Mouse (Mus musculus): ENCODE measurements at regions not wholly inside any gene's neighbourhood (a gene's known extent, or its start where the extent isn't known, plus 50 kb on each side); places are given as distances from the start of the nearest gene placed in this dataset.

GRCm38 (mm10) chr1:61397796-61398195 is 240.8 kb upstream of the Pard3b start:
- Histone ChIP-seq H3K4me2 (ENCODE audit: low read length) (no peak overlapping the region), H3K9ac (replicated peaks; ENCODE audit: low read length) (no peak overlapping the region), H3K4me1 (ENCODE audit: control insufficient read depth, insufficient read depth, low read length) (no peaks in the 10 kb centered on the region), H3K27me3 (ENCODE audit: control insufficient read depth, insufficient read depth, low read length) (no peaks in the 10 kb centered on the region), H3K36me3 (ENCODE audit: control insufficient read depth, insufficient read depth, low read length) (no peaks in the 10 kb centered on the region), H3K4me3 (replicated peaks; ENCODE audit: low read depth, low read length) (no peak overlapping the region), H3K9me3 (ENCODE audit: control insufficient read depth, low read length) (no peaks in the 10 kb centered on the region), H3K27ac (replicated peaks; ENCODE audit: low read depth, low read length) (no peak overlapping the region)
- no peak for ATAC-seq (ENCODE audit: low FRiP score, low TSS enrichment)
- WGBS = 44% methylated on average over 6 of the region's 6 CpGs
- DNase-seq = no peak

GRCm38 (mm10) chr1:61402339-61402738 is 236.3 kb upstream of the Pard3b start:
- Histone ChIP-seq H3K27ac (replicated peaks; ENCODE audit: low read depth, low read length) (no peak overlapping the region), H3K27me3 (ENCODE audit: control insufficient read depth, insufficient read depth, low read length) (no peaks in the 10 kb centered on the region), H3K4me2 (ENCODE audit: low read length) (no peak overlapping the region), H3K9ac (replicated peaks; ENCODE audit: low read length) (no peak overlapping the region), H3K9me3 (ENCODE audit: control insufficient read depth, low read length) (no peaks in the 10 kb centered on the region), H3K4me3 (replicated peaks; ENCODE audit: low read depth, low read length) (no peak overlapping the region), H3K36me3 (ENCODE audit: control insufficient read depth, insufficient read depth, low read length) (no peaks in the 10 kb centered on the region), H3K4me1 (ENCODE audit: control insufficient read depth, insufficient read depth, low read length) (no peaks in the 10 kb centered on the region)
- no peak for DNase-seq
- WGBS = 77% methylated on average over 8 of the region's 8 CpGs
- no peak for ATAC-seq (ENCODE audit: low FRiP score, low TSS enrichment)

- 39% methylated on average over 9 of the region's 9 CpGs for WGBS
- H3K4me3 ChIP-seq (replicated peaks; ENCODE audit: low read depth, low read length) = no peak overlapping the region
- H3K4me1 ChIP-seq (ENCODE audit: control insufficient read depth, insufficient read depth, low read length) = no peaks in the 10 kb centered on the region
- H3K27me3 ChIP-seq (ENCODE audit: control insufficient read depth, insufficient read depth, low read length) = no peaks in the 10 kb centered on the region
- H3K4me2 ChIP-seq (ENCODE audit: low read length) = no peak overlapping the region
- no peaks in the 10 kb centered on the region for H3K36me3 ChIP-seq (ENCODE audit: control insufficient read depth, insufficient read depth, low read length)
- ATAC-seq (ENCODE audit: low FRiP score, low TSS enrichment) (no peak), DNase-seq (no peak)
- H3K27ac ChIP-seq (replicated peaks; ENCODE audit: low read depth, low read length) = no peak overlapping the region
- no peak overlapping the region for H3K9ac ChIP-seq (replicated peaks; ENCODE audit: low read length)
- no peaks in the 10 kb centered on the region for H3K9me3 ChIP-seq (ENCODE audit: control insufficient read depth, low read length)
Measured at GRCm38 (mm10) chr1:61407201-61407600, 231.4 kb upstream of the Pard3b start.

GRCm38 (mm10) chr1:61414772-61415171 is 223.9 kb upstream of the Pard3b start:
- Histone ChIP-seq H3K9me3 (ENCODE audit: control insufficient read depth, low read length) (no peaks in the 10 kb centered on the region), H3K27ac (replicated peaks; ENCODE audit: low read depth, low read length) (no peak overlapping the region), H3K4me3 (replicated peaks; ENCODE audit: low read depth, low read length) (no peak overlapping the region), H3K4me2 (ENCODE audit: low read length) (no peak overlapping the region), H3K4me1 (ENCODE audit: control insufficient read depth, insufficient read depth, low read length) (0 out of 2 replicates have a peak, but pooled peaks cover 2% of the 10 kb centered on the region), H3K9ac (replicated peaks; ENCODE audit: low read length) (no peak overlapping the region), H3K27me3 (ENCODE audit: control insufficient read depth, insufficient read depth, low read length) (no peaks in the 10 kb centered on the region), H3K36me3 (ENCODE audit: control insufficient read depth, insufficient read depth, low read length) (no peaks in the 10 kb centered on the region)
- no peak for ATAC-seq (ENCODE audit: low FRiP score, low TSS enrichment)
- peak; percentile 23 for DNase-seq
- WGBS = 46% methylated on average over 2 of the region's 2 CpGs

GRCm38 (mm10) chr1:61415426-61416195 is 223.0 kb upstream of the Pard3b start:
- peak; percentile 28 for DNase-seq
- no peaks in the 10 kb centered on the region for H3K36me3 ChIP-seq (ENCODE audit: control insufficient read depth, insufficient read depth, low read length)
- no peak overlapping the region for H3K4me3 ChIP-seq (replicated peaks; ENCODE audit: low read depth, low read length)
- no peak for ATAC-seq (ENCODE audit: low FRiP score, low TSS enrichment)
- H3K9ac ChIP-seq (replicated peaks; ENCODE audit: low read length) = no peak overlapping the region
- no peaks in the 10 kb centered on the region for H3K9me3 ChIP-seq (ENCODE audit: control insufficient read depth, low read length)
- 72% methylated on average over 20 of the region's 20 CpGs for WGBS
- 0 out of 2 replicates have a peak, but pooled peaks cover 4% of the 10 kb centered on the region for H3K4me1 ChIP-seq (ENCODE audit: control insufficient read depth, insufficient read depth, low read length)
- H3K27ac ChIP-seq (replicated peaks; ENCODE audit: low read depth, low read length) = no peak overlapping the region
- no peak overlapping the region for H3K4me2 ChIP-seq (ENCODE audit: low read length)
- H3K27me3 ChIP-seq (ENCODE audit: control insufficient read depth, insufficient read depth, low read length) = no peaks in the 10 kb centered on the region

GRCm38 (mm10) chr1:61418396-61418795 is 220.2 kb upstream of the Pard3b start:
- 57% methylated on average over 5 of the region's 5 CpGs for WGBS
- no peaks in the 10 kb centered on the region for H3K27me3 ChIP-seq (ENCODE audit: control insufficient read depth, insufficient read depth, low read length)
- H3K4me1 ChIP-seq (ENCODE audit: control insufficient read depth, insufficient read depth, low read length) = 0 out of 2 replicates have a peak, but pooled peaks cover 4% of the 10 kb centered on the region
- H3K9ac ChIP-seq (replicated peaks; ENCODE audit: low read length) = no peak overlapping the region
- no peak overlapping the region for H3K4me3 ChIP-seq (replicated peaks; ENCODE audit: low read depth, low read length)
- H3K27ac ChIP-seq (replicated peaks; ENCODE audit: low read depth, low read length) = 0 out of 2 replicates have a peak overlapping the region, but pooled peaks have one; percentile 34
- H3K36me3 ChIP-seq (ENCODE audit: control insufficient read depth, insufficient read depth, low read length) = no peaks in the 10 kb centered on the region
- no peak for ATAC-seq (ENCODE audit: low FRiP score, low TSS enrichment)
- no peaks in the 10 kb centered on the region for H3K9me3 ChIP-seq (ENCODE audit: control insufficient read depth, low read length)
- H3K4me2 ChIP-seq (ENCODE audit: low read length) = no peak overlapping the region
- DNase-seq = no peak

GRCm38 (mm10) chr1:61419839-61420238 is 218.8 kb upstream of the Pard3b start:
- Histone ChIP-seq H3K9ac (replicated peaks; ENCODE audit: low read length) (no peak overlapping the region), H3K4me3 (replicated peaks; ENCODE audit: low read depth, low read length) (no peak overlapping the region), H3K4me1 (ENCODE audit: control insufficient read depth, insufficient read depth, low read length) (0 out of 2 replicates have a peak, but pooled peaks cover 4% of the 10 kb centered on the region), H3K27ac (replicated peaks; ENCODE audit: low read depth, low read length) (no peak overlapping the region), H3K27me3 (ENCODE audit: control insufficient read depth, insufficient read depth, low read length) (no peaks in the 10 kb centered on the region), H3K9me3 (ENCODE audit: control insufficient read depth, low read length) (no peaks in the 10 kb centered on the region), H3K4me2 (ENCODE audit: low read length) (no peak overlapping the region), H3K36me3 (ENCODE audit: control insufficient read depth, insufficient read depth, low read length) (no peaks in the 10 kb centered on the region)
- no peak for DNase-seq
- ATAC-seq (ENCODE audit: low FRiP score, low TSS enrichment) = no peak
- 41% methylated on average over 6 of the region's 6 CpGs for WGBS

GRCm38 (mm10) chr1:61423253-61423652 is 215.4 kb upstream of the Pard3b start:
- H3K9ac ChIP-seq (replicated peaks; ENCODE audit: low read length) = no peak overlapping the region
- no peak overlapping the region for H3K4me2 ChIP-seq (ENCODE audit: low read length)
- DNase-seq (no peak), ATAC-seq (ENCODE audit: low FRiP score, low TSS enrichment) (no peak)
- 0 out of 2 replicates have a peak, but pooled peaks cover 4% of the 10 kb centered on the region for H3K4me1 ChIP-seq (ENCODE audit: control insufficient read depth, insufficient read depth, low read length)
- no peaks in the 10 kb centered on the region for H3K36me3 ChIP-seq (ENCODE audit: control insufficient read depth, insufficient read depth, low read length)
- no peaks in the 10 kb centered on the region for H3K9me3 ChIP-seq (ENCODE audit: control insufficient read depth, low read length)
- no peaks in the 10 kb centered on the region for H3K27me3 ChIP-seq (ENCODE audit: control insufficient read depth, insufficient read depth, low read length)
- H3K4me3 ChIP-seq (replicated peaks; ENCODE audit: low read depth, low read length) = no peak overlapping the region
- H3K27ac ChIP-seq (replicated peaks; ENCODE audit: low read depth, low read length) = no peak overlapping the region
